11 mouse cellular contexts compared by ENCODE assay signal in the genomic region with DNA sequence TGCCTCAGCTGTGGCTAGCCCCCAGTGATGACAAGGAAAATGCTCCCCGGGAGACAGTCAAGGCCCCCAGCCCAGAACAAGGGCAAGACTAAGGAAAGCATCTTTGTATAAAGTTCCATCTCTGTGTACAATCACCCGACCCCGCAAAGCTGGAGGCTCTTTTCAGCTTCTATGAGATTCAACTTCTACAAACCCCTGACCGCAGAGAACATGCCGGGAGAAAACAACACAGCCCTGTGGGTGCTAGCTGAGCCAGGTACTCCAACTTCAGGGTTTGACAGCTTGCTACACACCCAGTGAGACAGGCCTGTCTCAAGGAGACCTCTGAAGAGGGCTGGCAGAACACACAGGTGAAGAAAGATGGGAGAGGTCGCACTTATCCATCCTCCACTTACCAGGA.
DNase-seq lines count a peak whose midpoint lies in the region; ATAC-seq and TF ChIP-seq lines count a peak whose summit lies in the region.
"Had no signal": no experiment of that assay in that cellular context is flagged by ENCODE, and none has a peak within 500 bp of the region (broad histone marks: within the 10 kb centered on the region; RNA-seq: fewer than 3 reads in every experiment).

No protein-coding gene starts in this region.

- peak overlapping the region; percentile 56 for H3K4me2 ChIP-seq in forebrain, embryonic 16.5 days (ENCODE audit: low read length)
- H3K4me2 ChIP-seq in midbrain, embryonic 11.5 days: peak overlapping the region; percentile 39; the same call in 1 of the 2 replicates

- no peaks in the 10 kb centered on the region for H3K9me3 ChIP-seq in forebrain, embryonic 16.5 days (ENCODE audit: control insufficient read depth, low read length)
- H3K9me3 ChIP-seq in midbrain, embryonic 11.5 days (ENCODE audit: control insufficient read depth, low read length): no peaks in the 10 kb centered on the region
- H3K9me3 ChIP-seq: limb, embryonic 10.5 days had no signal

- peak overlapping the region; percentile 82 for H3K4me3 ChIP-seq in cortical plate, adult 2 months (ENCODE audit: insufficient read depth, low read length)
- H3K4me3 ChIP-seq in forebrain, embryonic 16.5 days (replicated peaks; ENCODE audit: low read length): peak overlapping the region; percentile 41; the same call in 1 of the 2 replicates
- H3K4me3 ChIP-seq in midbrain, embryonic 11.5 days (ENCODE audit: low read depth, low read length): no peak overlapping the region
- H3K4me3 ChIP-seq: heart, adult 2 months had no signal

- H3K27me3 ChIP-seq in forebrain, embryonic 16.5 days (replicated peaks; ENCODE audit: control insufficient read depth, insufficient read depth, low read length): no peaks in the 10 kb centered on the region
- no peaks in the 10 kb centered on the region for H3K27me3 ChIP-seq in midbrain, embryonic 11.5 days (ENCODE audit: control insufficient read depth, insufficient read depth, low read length)

- peak overlapping the region; percentile 89 for H3K27ac ChIP-seq in cortical plate, adult 2 months (ENCODE audit: insufficient read depth, low read length)
- no peak overlapping the region for H3K27ac ChIP-seq in forebrain, embryonic 16.5 days (ENCODE audit: low read length)
- no peak overlapping the region for H3K27ac ChIP-seq in midbrain, embryonic 11.5 days (ENCODE audit: low read depth, low read length)
- H3K27ac ChIP-seq: heart, adult 2 months had no signal

- H3K4me1 ChIP-seq in cortical plate, adult 2 months (ENCODE audit: control insufficient read depth, insufficient read depth, low read length): peaks cover 6% of the 10 kb centered on the region; the same call in 1 of the 2 replicates
- peaks cover 22% of the 10 kb centered on the region for H3K4me1 ChIP-seq in forebrain, embryonic 16.5 days (replicated peaks; ENCODE audit: control insufficient read depth, insufficient read depth, low read length)
- H3K4me1 ChIP-seq in midbrain, embryonic 11.5 days (ENCODE audit: control insufficient read depth, insufficient read depth, low read length): peaks cover 10% of the 10 kb centered on the region

- H3K9ac ChIP-seq in forebrain, embryonic 16.5 days (replicated peaks; ENCODE audit: low read depth, low read length): peak overlapping the region; percentile 62
- H3K9ac ChIP-seq in midbrain, embryonic 11.5 days (ENCODE audit: low read length): peak overlapping the region; percentile 48

- ATAC-seq in cerebellum, adult (ENCODE audit: insufficient number of reproducible peaks, low FRiP score, low TSS enrichment): no peak
- no peak for ATAC-seq in forebrain, embryonic 16.5 days
- ATAC-seq in midbrain, embryonic 11.5 days (ENCODE audit: low FRiP score): no peak

- TF ChIP-seq POLR2A in cortical plate, adult 2 months (IDR thresholded peaks at IDR 0.05; ENCODE audit: extremely low read depth, insufficient read depth, low read length): no peak

- H3K36me3 ChIP-seq in forebrain, embryonic 16.5 days (ENCODE audit: control insufficient read depth, insufficient read depth): no peaks in the 10 kb centered on the region
- H3K36me3 ChIP-seq in midbrain, embryonic 11.5 days (ENCODE audit: control insufficient read depth, insufficient read depth, low read length): no peaks in the 10 kb centered on the region
- H3K36me3 ChIP-seq: limb, embryonic 10.5 days had no signal

- WGBS in forebrain, embryonic 16.5 days: 44% methylated on average over 6 of the region's 6 CpGs
- 42% methylated on average over 6 of the region's 6 CpGs for WGBS in midbrain, embryonic 11.5 days

- TF ChIP-seq CTCF in cortical plate, adult 2 months (IDR thresholded peaks at IDR 0.05; ENCODE audit: extremely low read depth, insufficient read depth, low read length): no peak

- peak; percentile 54 for DNase-seq in cerebellum, adult 9-11 months
- DNase-seq in midbrain, embryonic 11.5 days (ENCODE audit: low spot score, missing footprints): no peak
- DNase-seq in gastrocnemius, postnatal 25 days: no peak
- no peak for DNase-seq in adrenal gland, adult (ENCODE audit: inconsistent age in 2 of 2, low spot score in 1 of 2)
- DNase-seq in left cerebral cortex, adult 9 months (ENCODE audit: low spot score in 2 of 2): no peak
- DNase-seq: thymus, adult 2 months had no signal
